Comparison of ENCODE assay signal across 30 mouse cellular contexts in the genomic region with DNA sequence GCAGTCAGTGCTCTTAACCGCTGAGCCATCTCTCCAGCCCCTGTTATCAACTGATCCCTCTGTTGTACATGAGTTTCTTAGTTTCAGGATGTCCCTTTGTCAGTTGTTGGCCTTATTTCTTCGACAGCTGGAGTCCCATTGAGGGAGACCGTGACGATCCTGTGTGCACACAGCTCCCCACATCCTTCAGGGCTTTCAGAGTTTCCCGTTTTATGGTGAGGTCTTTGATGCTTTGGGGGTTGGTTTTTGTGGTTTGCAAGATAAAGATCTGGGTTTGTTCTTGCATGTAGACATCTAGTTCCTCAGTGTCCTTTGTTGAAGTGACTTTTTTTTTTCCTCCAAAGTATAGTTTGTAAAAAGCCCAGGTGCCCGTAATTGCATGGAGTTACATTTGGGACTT. TPM values are rescaled to one million over a fixed set of nuclear protein-coding genes. Genes with fewer than 3 reads are reported as not detected.
A peak's percentile ranks its signal among the peaks of the same experiment; 100 is the strongest.
DNase-seq lines count a peak whose midpoint lies in the region; ATAC-seq lines count a peak whose summit lies in the region.
"Had no signal": no experiment of that assay in that cellular context is flagged by ENCODE, and none has a peak within 500 bp of the region (broad histone marks: within the 10 kb centered on the region; RNA-seq: fewer than 3 reads in every experiment).

No protein-coding gene starts in this region.

- DNase-seq in spleen, postnatal 36 days (ENCODE audit: low spot score in 2 of 2) = peak; percentile 18 to 25
- no peak for DNase-seq in spleen, postnatal 14 days (ENCODE audit: low spot score in 2 of 2)
- DNase-seq in induced T-regulatory cell, adult 2 months (ENCODE audit: low read depth) = peak; percentile 81
- DNase-seq in thymus, adult 18-20 months = peak; percentile 20 to 67
- DNase-seq in thymus, postnatal 4 days = peak; percentile 38
- no peak for DNase-seq in lung, postnatal 10 days
- DNase-seq in hindbrain, embryonic 10.5 days (ENCODE audit: low spot score) = no peak
- DNase-seq: adrenal gland, postnatal 14 days; cerebellum, adult 11-12 months; forebrain, postnatal 0 days; gastrocnemius, postnatal 36 days; kidney, postnatal 4 days; right cerebral cortex, postnatal 14 days; spleen, adult 18-20 months had no signal

- 82% methylated on average over 6 of the region's 6 CpGs for WGBS in hindbrain, embryonic 10.5 days

- no peak overlapping the region for H3K27ac ChIP-seq in hindbrain, embryonic 10.5 days
- H3K27ac ChIP-seq: embryonic facial prominence, embryonic 12.5 days; heart, embryonic 10.5 days; hindbrain, embryonic 14.5 days; kidney, embryonic 15.5 days; liver, embryonic 12.5 days; lung, embryonic 15.5 days; midbrain, embryonic 13.5 days; neural tube, embryonic 15.5 days; stomach, embryonic 15.5 days had no signal

- no peak overlapping the region for H3K4me3 ChIP-seq in hindbrain, embryonic 10.5 days
- H3K4me3 ChIP-seq: embryonic facial prominence, embryonic 12.5 days; heart, embryonic 10.5 days; kidney, embryonic 15.5 days; liver, embryonic 12.5 days; lung, embryonic 15.5 days; midbrain, embryonic 13.5 days; neural tube, embryonic 15.5 days; stomach, embryonic 15.5 days had no signal

- no peaks in the 10 kb centered on the region for H3K4me1 ChIP-seq in hindbrain, embryonic 10.5 days (replicated peaks)
- H3K4me1 ChIP-seq: embryonic facial prominence, embryonic 12.5 days; heart, embryonic 10.5 days; kidney, embryonic 15.5 days; liver, embryonic 12.5 days; lung, embryonic 15.5 days; midbrain, embryonic 13.5 days; neural tube, embryonic 15.5 days; stomach, embryonic 15.5 days had no signal

- H3K9me3 ChIP-seq in hindbrain, embryonic 10.5 days = no peaks in the 10 kb centered on the region
- H3K9me3 ChIP-seq: embryonic facial prominence, embryonic 12.5 days; heart, embryonic 10.5 days; kidney, embryonic 15.5 days; liver, embryonic 12.5 days; lung, embryonic 15.5 days; midbrain, embryonic 13.5 days; neural tube, embryonic 15.5 days; stomach, embryonic 15.5 days had no signal

- H3K27me3 ChIP-seq in hindbrain, embryonic 10.5 days (ENCODE audit: insufficient read depth, poor library complexity, severe bottlenecking) = no peaks in the 10 kb centered on the region
- H3K27me3 ChIP-seq: embryonic facial prominence, embryonic 12.5 days; kidney, embryonic 15.5 days; liver, embryonic 12.5 days; lung, embryonic 15.5 days; midbrain, embryonic 13.5 days; neural tube, embryonic 15.5 days; stomach, embryonic 15.5 days had no signal

- no peaks in the 10 kb centered on the region for H3K36me3 ChIP-seq in hindbrain, embryonic 10.5 days
- H3K36me3 ChIP-seq: embryonic facial prominence, embryonic 12.5 days; heart, embryonic 10.5 days; kidney, embryonic 15.5 days; liver, embryonic 12.5 days; lung, embryonic 15.5 days; midbrain, embryonic 13.5 days; neural tube, embryonic 15.5 days; stomach, embryonic 15.5 days had no signal

- no peak for ATAC-seq in erythroid progenitor cell, adult 5-6 weeks (replicated peaks; ENCODE audit: low FRiP score, poor library complexity, severe bottlenecking)
- ATAC-seq: forebrain, postnatal 0 days; intestine, embryonic 16.5 days; liver, embryonic 12.5 days; midbrain, embryonic 13.5 days had no signal

RNA-seq across cellular contexts. Expression of gene Cmklr1, which starts 20.4 kb away (rescaled TPM):
- 2.2 and 3.4 TPM in 2 replicates for total RNA-seq in erythroid progenitor cell, adult 5-6 weeks (2015; ENCODE audit: low replicate concordance)
- total RNA-seq in erythroid progenitor cell, adult 5-6 weeks (2017; ENCODE audit: low replicate concordance) = 1.5 and 8.7 TPM in 2 replicates
- polyA plus RNA-seq in hindbrain, embryonic 10.5 days (2016; fragmentation: Nextera tagmentation; extraction: Ambion mirVana) = 0.78 and 1.1 TPM in 2 replicates

RNA-seq across cellular contexts. Expression of gene 1700069L16Rik, which starts 54.0 kb away (rescaled TPM):
- total RNA-seq in erythroid progenitor cell, adult 5-6 weeks (2015; ENCODE audit: low replicate concordance) = not detected in 2 replicates
- not detected in 2 replicates for total RNA-seq in erythroid progenitor cell, adult 5-6 weeks (2017; ENCODE audit: low replicate concordance)
- not detected in 2 replicates for polyA plus RNA-seq in hindbrain, embryonic 10.5 days (2016; fragmentation: Nextera tagmentation; extraction: Ambion mirVana)
- total RNA-seq: adrenal gland, postnatal 14 days; forebrain, postnatal 0 days; gastrocnemius, postnatal 36 days; layer of hippocampus, postnatal 14 days had no signal
- polyA plus RNA-seq: brain, embryonic 14.5 days; embryonic facial prominence, embryonic 12.5 days; forebrain, postnatal 0 days; heart, embryonic 10.5 days; heart, postnatal 0 days; hindbrain, embryonic 14.5 days; intestine, embryonic 16.5 days; kidney, embryonic 15.5 days; limb, embryonic 11.5 days; liver, embryonic 12.5 days; lung, embryonic 15.5 days; midbrain, embryonic 13.5 days; neural tube, embryonic 15.5 days; stomach, embryonic 15.5 days; urinary bladder, adult 2 months had no signal

Comparison
In these comparisons a context has a peak if more than half of its experiments do, and no peak if none do; other contexts are left out.
1. DNase-seq: peak in spleen, postnatal 36 days (2 of 2), induced T-regulatory cell, adult 2 months (single experiment), thymus, adult 18-20 months (2 of 2) and thymus, postnatal 4 days (single experiment); none in spleen, postnatal 14 days (0 of 2), lung, postnatal 10 days (single experiment) and hindbrain, embryonic 10.5 days (single experiment).